Mouse (Mus musculus) embryonic facial prominence, embryonic 12.5 days (tissue): ENCODE results near the gene Mgarp. TPM values are rescaled to one million over a fixed set of nuclear protein-coding genes. Genes with fewer than 3 reads are reported as not detected.
"Not testable (repeated sequence)": the region's sequence is repeated elsewhere in the genome, so short reads cannot be mapped to it uniquely, and the experiment has no call there.

Experiments used
- ATAC-seq: fragments of 200-750 bp; cut with Nextera tagmentation; 2 replicates; pipeline ENCODE4 v1.8.0; 2017; ENCODE audit not compliant: insufficient number of reproducible peaks, insufficient read depth, low FRiP score, low TSS enrichment
- H3K27ac ChIP-seq: fragments of 300-500 bp; sonication (generic); 2 replicates; pipeline ENCODE4 v1.5.1; 2016; ENCODE audit warnings: mild to moderate bottlenecking
- H3K27me3 ChIP-seq: fragments of 300-500 bp; sonication (generic); 2 replicates; pipeline ENCODE4 v1.6.1; 2016; ENCODE audit warnings: mild to moderate bottlenecking, moderate library complexity
- H3K36me3 ChIP-seq: fragments of 300-500 bp; sonication (generic); 2 replicates; pipeline ENCODE4 v1.6.1; 2016; ENCODE audit warnings: mild to moderate bottlenecking
- H3K4me1 ChIP-seq: fragments of 300-500 bp; sonication (generic); 2 replicates; pipeline ENCODE4 v1.6.1; 2016
- H3K4me2 ChIP-seq: fragments of 300-500 bp; sonication (generic); replicated peaks from 2 replicates; pipeline ENCODE4 v1.6.1; 2016; ENCODE audit warnings: mild to moderate bottlenecking, moderate library complexity
- H3K4me3 ChIP-seq: fragments of 300-500 bp; sonication (generic); 2 replicates; pipeline ENCODE4 v1.5.1; 2016; ENCODE audit warnings: mild to moderate bottlenecking
- H3K9ac ChIP-seq: fragments of 300-500 bp; sonication (generic); 2 replicates; pipeline ENCODE4 v1.6.1; 2016; ENCODE audit warnings: mild to moderate bottlenecking, moderate library complexity
- H3K9me3 ChIP-seq: fragments of 300-500 bp; sonication (generic); 2 replicates; pipeline ENCODE4 v1.6.1; 2016; ENCODE audit warnings: mild to moderate bottlenecking, moderate library complexity
- WGBS: fragments of 180-500 bp; shearing (Covaris S2); methylation state at CpG from one replicate; pipeline ENCODE4 v1.1.7; 2016; 5-methylcytosine and 5-hydroxymethylcytosine counted together
- polyA plus RNA-seq: library from polyadenylated mRNA; unstranded; fragments of >200 nt; fragmentation: Nextera tagmentation; extraction: Ambion mirVana; gene quantifications from 2 replicates; pipeline ENCODE4 v1.2.1, GENCODE M21; 2016

The Mgarp gene
- polyA plus RNA-seq, 1 experiment from 2014 or later, result 12.6 TPM

DNA sequence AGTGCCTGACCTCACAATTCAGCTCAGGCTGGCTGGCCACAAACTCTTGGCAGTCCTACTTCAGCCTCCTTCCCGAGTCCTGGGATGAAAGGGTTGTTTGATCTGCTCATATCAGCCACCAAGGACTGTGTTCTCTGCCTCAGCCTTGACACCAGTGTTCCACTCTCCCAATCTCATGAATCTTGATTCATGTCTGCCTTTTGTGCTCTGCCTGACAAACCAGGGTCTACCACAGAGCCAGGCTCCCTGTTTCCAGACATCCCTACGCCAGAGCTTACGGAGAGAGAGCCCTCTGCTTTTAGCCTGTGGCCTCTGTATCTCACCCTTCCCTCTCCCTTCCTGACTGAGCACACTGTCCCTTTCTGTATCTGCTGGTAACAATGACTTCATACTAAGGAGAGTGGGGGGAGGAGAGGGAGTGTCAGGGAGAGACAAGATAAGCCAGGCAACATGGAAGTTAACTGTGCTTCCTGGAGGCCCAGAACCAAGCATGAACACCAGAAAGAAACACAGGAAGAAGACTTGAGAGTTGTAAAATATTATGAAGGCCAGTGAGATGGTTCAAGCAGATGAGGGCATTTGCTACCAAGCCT, 47.8 kb downstream of the Mgarp start:
- H3K36me3 ChIP-seq, result no peaks in the 10 kb centered on the region
- no peak overlapping the region for H3K9ac ChIP-seq
- 45% methylated on average over 3 of the region's 3 CpGs for WGBS
- no peak overlapping the region for H3K27ac ChIP-seq
- no peak overlapping the region for H3K4me2 ChIP-seq
- H3K4me1 ChIP-seq, result no peaks in the 10 kb centered on the region
- H3K9me3 ChIP-seq, result no peaks in the 10 kb centered on the region
- ATAC-seq, result no peak
- H3K4me3 ChIP-seq, result no peak overlapping the region
- H3K27me3 ChIP-seq, result no peaks in the 10 kb centered on the region

DNA sequence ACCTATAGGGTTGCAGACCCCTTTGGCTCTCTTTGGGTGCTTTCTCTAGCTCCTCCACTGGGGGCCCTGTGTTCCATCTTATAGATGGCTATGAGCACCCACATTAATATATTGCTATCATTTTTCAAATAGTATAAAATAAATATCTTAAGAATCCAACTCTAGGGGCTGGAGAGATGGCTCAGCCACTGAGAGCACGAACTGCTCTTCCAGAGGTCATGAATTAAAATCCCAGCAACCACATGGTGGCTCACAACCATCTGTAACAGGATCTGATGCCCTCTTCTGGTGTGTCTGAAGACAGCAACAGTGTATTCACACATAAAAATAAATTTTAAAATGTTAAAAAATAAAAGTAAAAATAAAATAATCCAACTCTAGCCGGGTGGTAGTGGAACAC, 51.5 kb downstream of the Mgarp start:
- not testable (repeated sequence) for H3K4me1 ChIP-seq, H3K9ac ChIP-seq, H3K4me2 ChIP-seq, H3K27ac ChIP-seq, ATAC-seq, H3K27me3 ChIP-seq, H3K9me3 ChIP-seq, H3K36me3 ChIP-seq, H3K4me3 ChIP-seq
- 96% methylated on average over 2 of the region's 2 CpGs for WGBS

DNA sequence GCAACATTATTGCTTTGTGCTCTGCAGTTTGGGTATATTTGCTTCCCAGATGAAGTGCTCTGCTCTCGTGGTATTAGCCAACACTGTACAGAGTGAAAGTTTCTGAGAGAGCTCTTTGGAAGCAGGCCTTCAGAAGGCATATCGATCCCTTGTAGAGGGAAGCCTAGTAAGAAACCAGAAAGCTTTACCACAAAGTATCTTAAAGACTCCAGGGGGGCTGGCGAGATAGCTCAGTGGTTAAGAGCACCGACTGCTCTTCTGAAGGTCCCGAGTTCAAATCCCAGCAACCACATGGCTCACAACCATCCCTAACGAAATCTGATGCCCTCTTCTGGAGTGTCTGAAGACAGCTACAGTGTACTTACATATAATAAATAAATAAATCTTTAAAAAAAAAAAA, 52.4 kb downstream of the Mgarp start:
- not testable (repeated sequence) for H3K27me3 ChIP-seq, H3K9ac ChIP-seq, H3K4me1 ChIP-seq, ATAC-seq, H3K9me3 ChIP-seq, H3K4me2 ChIP-seq, H3K27ac ChIP-seq, H3K4me3 ChIP-seq, H3K36me3 ChIP-seq
- 89% methylated on average over 6 of the region's 6 CpGs for WGBS

DNA sequence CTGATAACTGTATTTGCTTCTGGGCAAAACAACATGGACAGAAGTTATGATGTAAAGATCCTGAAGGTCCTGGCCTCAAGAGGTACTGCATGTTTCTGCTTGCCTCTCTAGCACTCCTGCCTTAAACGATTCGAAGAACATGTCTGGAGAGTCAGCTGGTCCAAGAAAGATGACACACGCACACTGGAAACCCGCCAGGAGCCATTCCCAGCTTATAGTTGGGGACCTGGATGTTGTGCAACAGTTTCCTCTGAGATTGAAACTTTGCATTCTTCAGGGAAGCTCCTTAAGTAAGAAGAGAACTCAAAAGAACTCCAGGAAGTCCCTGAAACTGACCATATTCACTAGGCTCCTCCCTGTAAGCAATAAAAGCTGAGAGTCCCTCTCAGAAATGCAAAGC, 53.3 kb downstream of the Mgarp start:
- WGBS, result 92% methylated on average over 4 of the region's 4 CpGs

DNA sequence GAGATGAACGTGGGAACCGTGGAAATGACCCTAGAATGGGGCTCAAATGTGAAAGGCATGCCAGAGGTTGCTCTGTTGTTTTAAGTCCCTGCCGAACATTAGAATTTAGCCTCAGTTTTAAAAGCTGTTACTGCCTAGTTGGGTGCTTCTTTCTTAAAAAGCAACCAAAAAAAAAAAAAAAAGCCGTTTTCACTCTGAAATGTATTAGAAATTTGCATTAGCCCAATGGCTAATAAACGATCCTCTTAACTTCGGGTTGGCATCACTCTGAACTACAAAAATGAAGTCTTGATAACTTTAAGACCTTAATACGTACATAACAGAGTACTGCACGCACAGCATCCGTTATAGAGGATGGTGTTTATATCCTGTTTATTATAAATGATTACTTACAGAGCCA, 54.4 kb downstream of the Mgarp start:
- Histone ChIP-seq H3K36me3 (no peaks in the 10 kb centered on the region), H3K9me3 (no peaks in the 10 kb centered on the region), H3K4me1 (no peaks in the 10 kb centered on the region; the same call in 1 of the 2 replicates), H3K4me2 (peak overlapping the region; percentile 86), H3K27ac (peak overlapping the region; percentile 97), H3K4me3 (peak overlapping the region; percentile 93), H3K27me3 (no peaks in the 10 kb centered on the region), H3K9ac (peak overlapping the region; percentile 88)
- WGBS, result 8% methylated on average over 9 of the region's 9 CpGs
- no peak for ATAC-seq

More for the DNA sequence above, 53.3 kb downstream of the Mgarp start:
- H3K27ac ChIP-seq, result no peak overlapping the region
- H3K4me3 ChIP-seq, result no peak overlapping the region
- H3K27me3 ChIP-seq, result no peaks in the 10 kb centered on the region
- H3K4me1 ChIP-seq, result no peaks in the 10 kb centered on the region; the same call in 1 of the 2 replicates
- no peak overlapping the region for H3K9ac ChIP-seq
- H3K36me3 ChIP-seq, result no peaks in the 10 kb centered on the region
- no peak overlapping the region for H3K4me2 ChIP-seq
- ATAC-seq, result no peak
- no peaks in the 10 kb centered on the region for H3K9me3 ChIP-seq

DNA sequence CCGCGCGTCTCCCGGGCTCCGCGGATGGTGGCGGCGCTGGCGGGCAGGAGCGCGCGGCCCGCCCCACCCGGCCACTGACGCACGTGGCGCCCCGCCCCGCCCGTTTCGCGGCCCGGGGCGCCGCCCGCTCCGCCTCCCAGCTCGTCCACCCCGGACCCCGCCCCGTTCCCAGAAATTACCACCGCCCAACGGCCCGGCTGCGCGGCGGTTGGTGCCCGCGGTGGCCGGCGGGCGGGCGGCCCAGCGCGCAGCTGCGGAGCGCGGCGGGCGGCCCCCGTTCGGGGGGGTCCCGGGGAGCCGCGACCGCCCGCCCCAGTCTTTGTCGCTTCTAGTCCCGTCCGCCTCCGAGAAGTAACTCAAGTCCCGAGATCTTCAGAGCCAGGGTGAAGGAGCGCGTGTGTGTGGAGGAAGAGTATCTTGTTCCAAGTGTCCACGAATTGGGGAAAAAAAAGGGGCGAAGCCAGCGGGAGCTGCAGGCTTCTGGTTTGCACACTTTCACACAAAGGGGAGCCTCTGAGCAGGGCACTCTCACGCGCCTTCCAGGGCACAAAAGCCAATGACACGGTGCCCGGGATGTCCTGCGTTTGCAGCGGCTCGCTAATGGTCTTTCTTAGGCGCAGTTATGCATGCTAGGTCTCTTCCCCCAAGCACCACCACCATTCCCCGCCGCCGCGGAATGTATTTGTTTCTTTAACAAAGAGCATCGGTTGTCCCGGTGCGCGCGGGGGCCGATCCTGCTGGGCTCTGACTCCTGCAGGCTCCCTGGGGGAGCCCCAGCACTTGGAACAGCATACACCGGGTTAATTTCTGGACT, 55.1 kb downstream of the Mgarp start:
- Histone ChIP-seq H3K4me3 (peak overlapping the region; percentile 93), H3K4me2 (peak overlapping the region; percentile 86), H3K36me3 (no peaks in the 10 kb centered on the region), H3K9ac (peak overlapping the region; percentile 88), H3K27me3 (no peaks in the 10 kb centered on the region), H3K9me3 (no peaks in the 10 kb centered on the region), H3K27ac (peak overlapping the region; percentile 97), H3K4me1 (no peaks in the 10 kb centered on the region; the same call in 1 of the 2 replicates)
- WGBS, result under 1% methylated on average over 67 of the region's 86 CpGs
- peak; percentile 82 for ATAC-seq

DNA sequence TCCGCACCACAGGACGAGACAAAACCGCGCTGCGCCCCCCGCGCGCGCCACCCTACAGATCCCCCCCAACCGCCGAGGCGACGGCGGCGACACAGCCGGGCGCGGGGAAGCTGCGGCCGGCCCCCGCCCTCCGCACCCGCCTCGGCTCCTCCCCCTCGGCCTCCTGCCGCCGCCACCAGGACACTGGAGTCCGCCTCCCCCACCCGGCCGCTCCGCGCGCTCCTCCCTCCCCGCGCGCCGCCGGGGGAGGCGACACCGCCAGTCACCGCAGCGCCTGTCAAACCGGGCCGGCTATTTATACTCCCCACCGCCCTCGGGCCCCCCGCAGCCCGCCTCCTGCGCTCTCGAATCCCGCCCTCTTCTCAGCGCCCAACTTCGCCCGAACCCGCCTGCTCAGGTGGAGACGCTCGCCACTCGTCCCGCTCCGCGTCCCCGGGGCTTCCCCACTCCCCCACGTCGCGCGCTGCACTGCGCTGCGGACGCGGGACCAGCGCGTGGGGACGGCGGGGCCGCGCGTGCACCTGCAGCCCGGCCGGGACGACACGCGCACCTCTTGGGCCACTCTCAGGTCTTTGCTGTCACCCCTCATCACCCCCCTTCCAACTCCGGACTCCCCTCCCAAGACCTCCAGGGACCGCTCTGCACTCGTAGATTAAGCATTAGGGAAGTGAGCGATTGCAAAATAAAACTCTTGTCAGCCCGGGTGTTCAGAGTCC, 55.8 kb downstream of the Mgarp start, which contains the start of gene Elf2:
Gene Elf2, minus strand, starts transcription at position 112 of the 716 bp plus-strand sequence.
- Histone ChIP-seq H3K27ac (peak within 1 kb of the TSS; percentile 97), H3K36me3 (no peaks in the 10 kb centered on the region), H3K27me3 (no peaks in the 10 kb centered on the region), H3K9me3 (no peaks in the 10 kb centered on the region), H3K4me1 (no peaks in the 10 kb centered on the region; the same call in 1 of the 2 replicates), H3K4me3 (peak within 1 kb of the TSS; percentile 93), H3K9ac (peak within 1 kb of the TSS; percentile 88), H3K4me2 (peak within 1 kb of the TSS; percentile 86)
- WGBS, result 1% methylated on average over 69 of the region's 87 CpGs
- peak; percentile 80 for ATAC-seq

DNA sequence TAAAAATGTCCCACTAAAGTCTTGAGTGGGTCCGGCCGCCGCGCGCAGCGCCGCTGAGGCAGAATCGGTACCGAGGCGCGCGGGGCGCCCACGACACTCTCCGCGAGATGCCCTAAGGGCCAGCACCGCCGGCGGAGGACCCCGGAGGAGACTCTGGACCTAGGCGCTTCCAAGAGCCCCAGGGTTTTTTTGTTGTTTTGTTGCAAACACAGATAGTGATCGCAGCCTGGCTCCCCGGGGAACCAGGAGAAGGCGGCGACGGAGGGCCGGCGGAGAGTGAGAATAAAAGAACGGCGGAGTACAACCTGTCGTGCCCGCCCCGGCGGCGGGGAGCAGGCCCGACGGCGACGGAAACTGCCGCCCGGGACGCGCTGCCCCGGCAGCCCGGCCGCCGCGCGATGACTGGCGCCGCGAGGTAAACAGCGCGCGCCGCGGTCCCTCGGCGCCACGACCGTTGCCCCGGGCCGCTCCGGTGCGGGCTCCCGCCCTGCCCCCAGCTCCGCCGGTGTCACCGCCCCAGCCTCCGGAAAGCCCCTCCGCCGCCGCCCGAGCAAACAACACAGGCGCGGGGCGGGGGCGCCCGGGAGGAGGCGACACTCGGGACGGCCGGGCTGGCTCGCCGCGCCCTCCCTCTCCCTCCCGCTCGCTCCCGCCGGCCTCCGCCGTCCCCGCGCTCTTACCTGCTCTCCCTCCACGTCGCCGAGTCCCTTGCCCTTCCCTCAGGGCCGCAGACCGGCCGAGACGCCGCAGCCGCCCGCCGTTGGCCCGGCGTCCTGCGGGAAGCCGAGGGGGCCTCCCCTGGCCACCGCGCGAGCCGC, 56.6 kb downstream of the Mgarp start:
- Histone ChIP-seq H3K4me2 (peak overlapping the region; percentile 86), H3K9me3 (no peaks in the 10 kb centered on the region), H3K27ac (peak overlapping the region; percentile 97), H3K36me3 (no peaks in the 10 kb centered on the region), H3K9ac (peak overlapping the region; percentile 88), H3K27me3 (no peaks in the 10 kb centered on the region), H3K4me3 (peak overlapping the region; percentile 93), H3K4me1 (no peaks in the 10 kb centered on the region; the same call in 1 of the 2 replicates)
- WGBS, result under 1% methylated on average over 107 of the region's 113 CpGs
- ATAC-seq, result peak; percentile 41

DNA sequence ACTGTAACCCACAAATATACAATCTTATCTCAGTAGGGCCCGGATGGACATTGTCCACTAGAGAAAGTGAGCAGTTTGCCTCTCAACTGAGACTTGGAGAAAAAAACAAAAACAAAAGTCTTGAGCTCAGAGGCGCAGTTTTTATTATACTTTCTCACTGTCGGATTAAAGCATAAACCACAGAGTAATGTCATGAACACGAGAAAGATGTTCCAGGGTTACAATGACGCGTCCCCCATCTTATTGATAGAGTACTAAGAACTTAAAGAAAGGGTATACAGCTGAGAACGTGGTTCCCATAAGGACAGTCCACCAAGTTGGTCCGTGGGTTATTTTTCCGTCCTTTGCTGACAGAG, 57.2 kb downstream of the Mgarp start:
- Histone ChIP-seq H3K4me3 (peak overlapping the region; percentile 93), H3K4me1 (peaks cover 2% of the 10 kb centered on the region; the same call in 1 of the 2 replicates), H3K27me3 (no peaks in the 10 kb centered on the region), H3K9ac (peak overlapping the region; percentile 88), H3K9me3 (no peaks in the 10 kb centered on the region), H3K36me3 (no peaks in the 10 kb centered on the region), H3K4me2 (peak overlapping the region; percentile 86), H3K27ac (peak overlapping the region; percentile 97; the same call in 1 of the 2 replicates)
- 4% methylated on average over 9 of the region's 9 CpGs for WGBS
- ATAC-seq, result no peak
